Mouse (Mus musculus) embryo, embryonic 11 days (tissue): ENCODE data around the gene Cyyr1.
A peak's percentile ranks its signal among the peaks of the same experiment; 100 is the strongest.
"Not testable (repeated sequence)": the region's sequence is repeated elsewhere in the genome, so short reads cannot be mapped to it uniquely, and the experiment has no call there.

Source experiments
- DNase-seq: peaks from one replicate; pipeline ENCODE4 v3.0.0-alpha.2; 2015

Gene Cyyr1

GRCm38 (mm10) chr16:85553297-85553696 lies at the start of gene Cyyr1:
TSS of gene Cyyr1 (minus strand) at chr16:85553397.
- not testable (repeated sequence) for DNase-seq

DNA sequence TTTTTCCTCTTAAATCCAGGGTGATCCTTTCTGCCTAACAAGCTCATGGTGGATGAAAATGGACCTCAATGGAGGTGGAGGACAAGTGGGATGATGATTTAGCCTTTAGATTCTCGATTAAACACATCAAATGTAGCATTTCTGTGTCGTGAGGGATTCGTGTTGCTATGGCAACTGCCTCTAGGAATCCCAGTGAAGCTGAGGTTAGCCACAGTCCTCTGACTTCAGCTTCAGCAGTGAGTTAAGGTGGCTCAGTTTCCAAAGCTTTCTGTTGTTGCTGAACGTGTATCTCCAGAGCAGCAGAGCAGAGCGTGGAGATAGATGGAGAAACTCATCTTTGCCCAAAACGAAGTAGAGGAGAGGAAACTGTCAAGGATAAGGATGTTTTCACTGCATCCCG lies 35.6 kb upstream of the Cyyr1 start:
- peak; percentile 6 for DNase-seq

- no peak for DNase-seq
These were observed 34.5 kb upstream of the Cyyr1 start for GRCm38 (mm10) chr16:85587573-85588226.

GRCm38 (mm10) chr16:85566474-85566873 lies 13.3 kb upstream of the Cyyr1 start:
- no peak for DNase-seq

DNA sequence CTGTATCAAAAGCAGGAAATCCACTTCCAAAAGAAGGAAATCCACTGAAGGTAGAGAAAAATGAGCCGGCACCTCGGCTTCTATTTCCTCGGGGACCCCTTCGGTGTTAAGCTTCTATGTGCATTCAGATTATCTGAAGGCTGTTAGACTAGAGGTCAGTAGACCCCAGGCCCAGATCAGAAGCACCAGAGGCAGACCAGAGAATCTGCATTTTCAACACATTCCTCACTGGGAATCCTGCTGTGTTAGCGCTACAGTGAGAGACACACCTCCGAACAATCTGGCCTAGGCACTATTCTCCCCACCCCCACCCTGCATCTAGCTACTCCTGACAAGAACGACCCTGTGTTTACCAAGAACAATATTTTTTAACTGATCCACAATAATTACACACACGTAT lies 641 bp upstream of the Cyyr1 start:
- DNase-seq, result no peak

- not testable (repeated sequence) for DNase-seq
These were observed 1.2 kb downstream of the Cyyr1 start for GRCm38 (mm10) chr16:85551976-85552375.

DNA sequence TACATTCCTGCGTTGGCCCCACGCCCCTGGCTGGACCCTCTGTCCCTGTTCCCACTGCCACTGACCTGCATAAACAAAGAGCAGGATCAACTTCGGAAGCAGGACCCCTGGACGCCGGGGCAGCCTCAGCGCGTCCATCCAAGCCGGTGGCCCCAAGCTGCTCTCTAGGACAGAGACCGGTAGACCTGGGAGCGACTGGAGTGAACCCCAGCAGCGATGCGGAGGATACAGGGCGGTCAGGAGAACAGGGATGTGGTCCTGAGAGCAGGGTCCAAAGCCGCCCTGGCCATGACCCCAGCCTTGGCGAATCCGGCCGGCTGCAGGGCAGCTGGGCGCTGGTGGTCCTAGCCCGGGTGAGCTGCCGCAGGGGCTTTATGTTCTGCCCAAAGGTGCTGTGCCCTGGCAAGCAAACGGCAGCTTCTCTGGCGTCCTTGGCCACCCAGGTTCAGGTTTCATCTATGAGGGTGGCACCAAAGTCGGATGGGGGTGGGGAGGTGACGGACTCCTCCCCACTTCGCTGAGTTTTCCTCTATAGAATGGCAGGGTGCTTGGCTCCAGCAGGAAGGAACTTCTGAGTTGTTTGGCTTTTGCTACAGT lies 3.1 kb downstream of the Cyyr1 start:
- peak; percentile 60 for DNase-seq

DNA sequence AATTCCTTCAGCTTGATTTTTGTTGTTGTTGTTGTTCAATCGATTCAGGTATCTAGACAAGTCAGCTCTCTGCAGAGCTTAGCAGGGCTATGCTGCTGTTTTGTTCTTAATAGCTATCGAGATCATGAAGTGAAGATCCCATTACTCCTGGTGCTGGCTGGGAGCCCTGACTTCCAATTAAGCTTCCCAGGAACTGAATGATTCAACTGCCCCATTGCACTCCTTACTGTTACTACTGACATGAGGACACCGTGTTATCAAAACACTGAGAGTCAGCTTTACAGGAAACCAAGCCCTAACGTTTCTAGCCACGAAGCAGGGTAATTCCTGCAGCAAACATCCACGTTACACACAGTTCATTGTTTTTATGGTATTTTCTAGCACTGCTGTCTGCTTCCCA lies 6.7 kb downstream of the Cyyr1 start:
- no peak for DNase-seq

GRCm38 (mm10) chr16:85541676-85542273 lies 11.4 kb downstream of the Cyyr1 start:
- no peak for DNase-seq

GRCm38 (mm10) chr16:85541023-85541422 lies 12.2 kb downstream of the Cyyr1 start:
- no peak for DNase-seq

- no peak for DNase-seq
These were observed 14.8 kb downstream of the Cyyr1 start for GRCm38 (mm10) chr16:85538367-85538766.

DNA sequence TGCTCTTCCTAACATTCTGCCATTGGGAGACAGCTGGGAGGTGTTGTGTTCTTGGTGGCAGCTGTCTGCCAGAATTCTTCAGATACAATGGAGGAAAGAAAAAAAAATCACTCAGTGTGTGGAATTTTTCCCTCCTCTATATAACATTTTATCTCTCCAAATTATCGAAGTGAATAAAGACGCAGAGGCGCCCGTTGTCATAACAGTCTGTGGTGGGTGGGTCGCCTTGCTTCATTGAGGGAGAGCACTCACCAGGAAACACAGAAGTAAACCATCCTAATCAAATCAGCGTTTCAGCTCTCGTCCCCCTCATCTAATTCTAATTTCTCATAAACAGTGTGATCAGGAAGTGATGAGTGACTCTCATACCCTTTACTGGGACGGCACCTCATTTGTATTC lies 17.1 kb downstream of the Cyyr1 start:
- DNase-seq, result no peak

DNA sequence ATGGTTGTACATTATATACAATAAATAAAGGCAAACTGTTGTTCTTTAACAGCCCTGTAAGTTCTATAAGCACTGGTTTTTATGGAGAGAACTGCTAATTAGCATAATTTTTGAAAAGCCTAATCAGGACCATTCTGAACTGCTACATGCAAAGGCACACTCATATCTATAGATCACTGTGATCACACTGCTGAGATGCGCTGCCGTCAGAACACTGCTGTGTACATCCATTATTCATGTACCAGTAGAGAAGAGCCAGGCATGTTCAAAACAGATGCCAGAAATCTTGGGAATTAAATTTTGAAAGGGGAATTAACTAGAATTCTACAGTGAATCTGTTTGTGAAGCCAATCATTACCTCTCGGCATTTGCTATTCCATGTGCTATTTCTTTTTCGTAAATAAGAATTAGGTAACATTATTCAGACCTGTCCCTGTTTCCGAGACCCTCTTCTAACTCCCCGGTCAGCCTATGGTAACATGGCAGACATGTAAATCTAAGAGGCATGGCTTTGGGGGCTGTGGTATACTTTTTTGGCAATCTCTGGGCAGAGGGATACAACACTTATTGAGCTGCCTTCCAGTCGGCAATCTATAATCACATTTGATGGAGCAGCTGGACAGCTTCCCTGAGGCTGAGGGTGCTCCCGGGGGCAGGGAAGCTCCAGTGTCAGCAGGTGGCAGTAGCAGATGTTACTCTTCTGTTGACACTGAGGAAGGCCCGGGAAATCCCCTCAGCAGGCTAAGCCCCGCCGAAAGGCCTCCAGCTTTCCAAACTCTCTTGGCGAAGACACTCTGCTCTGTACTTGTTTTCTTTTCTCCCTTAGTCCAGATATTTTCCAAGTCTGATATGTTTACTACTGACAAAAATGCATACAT lies 25.2 kb downstream of the Cyyr1 start:
- peak; percentile 65 for DNase-seq

- DNase-seq, result no peak
These were observed 28.6 kb downstream of the Cyyr1 start for GRCm38 (mm10) chr16:85524589-85524988.

DNA sequence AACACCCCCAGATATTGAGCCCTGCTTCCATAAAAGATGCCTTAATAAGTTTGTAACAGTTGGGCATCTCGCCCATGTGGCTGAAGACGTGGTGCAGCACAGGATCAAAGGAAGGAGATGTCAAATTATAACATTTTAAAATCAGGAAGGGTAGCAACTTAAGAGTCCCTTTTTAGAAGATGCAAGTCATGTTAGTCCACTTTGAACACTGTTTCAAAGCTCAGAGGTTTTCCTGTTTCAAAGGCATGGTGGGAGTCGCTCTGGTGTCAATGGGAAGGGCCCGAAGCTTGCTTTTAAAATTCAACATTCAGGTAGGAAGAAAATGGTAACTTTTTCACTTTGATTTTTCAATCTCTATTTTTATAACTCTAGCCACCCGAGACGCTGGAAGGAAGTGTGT lies 45.9 kb downstream of the Cyyr1 start:
- no peak for DNase-seq

DNA sequence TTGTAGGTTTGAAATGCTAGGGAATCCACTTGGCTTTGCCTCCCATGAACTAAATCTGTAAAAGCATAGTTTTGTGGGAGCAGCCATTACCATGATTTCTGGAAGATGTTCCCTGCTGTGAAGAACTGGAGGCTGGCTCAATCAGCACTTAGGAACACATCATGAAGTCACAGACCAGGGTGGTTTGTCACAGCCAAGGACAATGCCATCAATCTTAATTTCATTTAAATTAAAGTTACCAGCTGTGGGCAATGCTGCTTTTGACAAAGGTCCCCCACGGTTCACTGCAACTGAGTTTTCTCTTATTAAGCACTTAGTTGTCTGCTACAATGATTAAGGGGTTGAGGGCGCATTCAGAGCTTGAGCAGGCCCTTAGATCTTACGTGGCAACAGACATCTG lies 48.1 kb downstream of the Cyyr1 start:
- peak; percentile 42 for DNase-seq

- DNase-seq, result no peak
These were observed 49.8 kb downstream of the Cyyr1 start for GRCm38 (mm10) chr16:85503416-85503815.

DNA sequence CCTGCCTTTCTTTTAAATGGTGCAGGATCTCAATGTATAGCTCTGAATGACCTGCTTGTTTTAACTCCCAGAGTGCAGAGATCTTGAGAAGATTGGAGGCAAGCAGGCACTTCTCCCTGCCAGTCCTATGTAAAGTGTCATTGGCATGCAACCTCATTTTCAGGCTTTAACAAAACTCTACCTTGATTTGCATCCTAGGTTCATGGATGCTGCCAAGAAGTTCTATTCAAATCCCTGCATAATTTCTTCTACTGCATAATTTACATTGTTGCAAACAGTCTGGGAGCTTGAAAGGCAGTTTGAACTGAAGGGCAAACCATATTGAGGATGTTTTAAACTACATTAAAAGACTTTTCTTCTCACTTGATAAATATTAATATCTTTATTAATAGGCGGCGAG lies 57.4 kb downstream of the Cyyr1 start:
- no peak for DNase-seq

- no peak for DNase-seq
These were observed 65.0 kb downstream of the Cyyr1 start for GRCm38 (mm10) chr16:85488105-85488607.

DNA sequence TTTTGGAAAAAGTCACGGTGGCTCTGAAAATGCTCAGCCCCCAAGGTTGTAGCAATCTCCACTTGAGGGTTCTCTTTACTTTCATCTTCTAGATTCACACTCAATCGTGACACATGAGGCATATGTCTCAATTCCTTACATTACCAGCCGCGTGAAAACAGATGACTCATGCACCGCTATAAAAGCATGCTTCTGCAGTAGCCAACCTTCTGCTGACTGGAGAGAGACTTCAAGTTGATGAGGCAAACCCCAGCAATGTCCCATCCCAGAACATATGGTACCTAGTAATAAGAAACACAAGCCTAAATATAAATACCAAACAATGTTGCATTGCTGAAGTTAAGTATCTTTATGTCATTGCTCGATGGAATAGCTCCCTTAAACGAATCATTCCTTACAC lies 65.9 kb downstream of the Cyyr1 start:
- DNase-seq, result no peak

GRCm38 (mm10) chr16:85484557-85484956 lies 68.6 kb downstream of the Cyyr1 start:
- DNase-seq, result no peak

GRCm38 (mm10) chr16:85474552-85475071 lies 78.6 kb downstream of the Cyyr1 start:
- no peak for DNase-seq

DNA sequence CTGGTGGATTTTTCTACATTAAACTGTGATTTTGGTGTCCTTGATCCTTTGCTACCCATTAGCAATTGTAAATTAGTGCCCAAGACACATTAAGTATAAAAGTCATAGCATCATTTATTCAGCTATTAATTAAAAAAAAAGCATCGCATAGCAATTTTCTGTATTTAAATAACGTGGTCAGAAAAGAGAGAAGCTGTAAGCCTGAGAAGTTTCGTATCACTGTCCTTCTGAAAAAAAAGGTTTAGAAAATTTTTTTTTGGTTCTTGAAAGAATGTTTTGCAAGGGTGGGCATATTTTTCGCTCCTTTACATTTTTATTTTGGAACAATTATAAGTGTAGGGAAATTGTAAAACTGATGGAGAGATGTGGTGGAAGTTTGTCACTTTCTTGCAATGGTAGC lies 83.1 kb downstream of the Cyyr1 start:
- DNase-seq, result no peak
